Mouse (Mus musculus): ENCODE data around the gene Nfe2l3. TPM values are rescaled to one million over a fixed set of nuclear protein-coding genes. Genes with fewer than 3 reads are reported as not detected.
A peak's percentile ranks its signal among the peaks of the same experiment; 100 is the strongest.
"Not testable (repeated sequence)": the region's sequence is repeated elsewhere in the genome, so short reads cannot be mapped to it uniquely, and the experiment has no call there.

Nfe2l3 gene
- polyA plus RNA-seq, 1 experiment = 6.2 TPM

DNA sequence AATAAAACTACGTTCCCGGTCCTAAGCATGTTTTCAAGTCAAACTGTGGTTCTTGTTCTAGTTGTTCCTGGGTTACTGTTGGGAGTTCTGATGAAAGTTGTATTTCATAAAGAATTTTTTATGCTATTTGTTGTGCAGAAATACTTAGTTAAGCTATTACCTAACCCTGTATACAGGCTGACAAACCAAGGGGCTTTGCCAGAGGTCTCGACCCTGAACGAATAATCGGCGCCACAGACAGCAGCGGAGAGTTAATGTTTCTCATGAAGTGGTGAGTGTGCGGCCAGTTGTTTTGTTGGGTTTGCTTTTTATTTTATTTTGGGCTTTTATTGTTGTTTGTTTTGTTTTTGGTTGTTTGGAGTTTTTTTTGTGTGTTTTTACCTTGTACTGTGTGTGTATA is 49.1 kb downstream of the Nfe2l3 start:
- no peak overlapping the region for H3K4me3 ChIP-seq (replicated peaks; ENCODE audit: insufficient read depth, low read depth, low read length)
- DNase-seq = no peak
- no peak for TF ChIP-seq POLR2A (IDR thresholded peaks at IDR 0.05; ENCODE audit: borderline replicate concordance, insufficient read depth, low read length)
- no peak overlapping the region for H3K27ac ChIP-seq (ENCODE audit: insufficient read depth, low read length)
- no peaks in the 10 kb centered on the region for H3K27me3 ChIP-seq (ENCODE audit: control insufficient read depth, insufficient read depth, low read length)
- H3K4me1 ChIP-seq (ENCODE audit: control insufficient read depth, insufficient read depth, low read length) = no peaks in the 10 kb centered on the region
- WGBS = 78% methylated on average over 8 of the region's 8 CpGs

DNA sequence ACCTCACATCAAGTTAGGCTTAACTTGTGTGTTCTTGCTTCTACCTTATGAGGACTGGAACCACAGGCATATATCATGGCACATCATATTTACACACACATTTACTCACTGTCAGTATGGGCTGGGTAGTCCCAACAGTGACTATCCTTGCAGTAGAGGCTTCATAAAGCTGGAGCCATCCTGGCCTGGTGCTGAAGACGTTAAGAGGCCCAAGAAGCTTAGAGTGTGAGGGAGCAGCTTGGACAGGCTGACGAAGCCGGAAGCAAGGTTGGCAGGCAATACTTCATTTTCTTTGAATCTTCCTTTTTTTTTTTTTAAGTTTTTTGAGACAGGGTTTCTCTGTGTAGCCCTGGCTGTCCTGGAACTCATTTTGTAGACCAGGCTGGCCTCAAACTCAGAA is 51.4 kb downstream of the Nfe2l3 start:
- Histone ChIP-seq H3K27ac (ENCODE audit: insufficient read depth, low read length) (no peak overlapping the region), H3K4me1 (ENCODE audit: control insufficient read depth, insufficient read depth, low read length) (no peaks in the 10 kb centered on the region), H3K4me3 (replicated peaks; ENCODE audit: insufficient read depth, low read depth, low read length) (no peak overlapping the region), H3K27me3 (ENCODE audit: control insufficient read depth, insufficient read depth, low read length) (no peaks in the 10 kb centered on the region)
- 95% methylated on average over 3 of the region's 3 CpGs for WGBS
- no peak for TF ChIP-seq POLR2A (IDR thresholded peaks at IDR 0.05; ENCODE audit: borderline replicate concordance, insufficient read depth, low read length)
- TF ChIP-seq CTCF (IDR thresholded peaks at IDR 0.05; ENCODE audit: borderline replicate concordance, insufficient read depth, low read depth, low read length) = no peak
- DNase-seq = no peak

- not testable (repeated sequence) for H3K27ac ChIP-seq (ENCODE audit: insufficient read depth, low read length); H3K4me3 ChIP-seq (replicated peaks; ENCODE audit: insufficient read depth, low read depth, low read length); DNase-seq; H3K4me1 ChIP-seq (ENCODE audit: control insufficient read depth, insufficient read depth, low read length); H3K27me3 ChIP-seq (ENCODE audit: control insufficient read depth, insufficient read depth, low read length)
- 91% methylated on average over 8 of the region's 8 CpGs for WGBS
These were observed 52.1 kb downstream of the Nfe2l3 start for GRCm38 (mm10) chr6:51484556-51484955.

GRCm38 (mm10) chr6:51485646-51486045 is 53.2 kb downstream of the Nfe2l3 start:
- peak in 1 of 2 experiments; percentile 45 for DNase-seq
- H3K27ac ChIP-seq (ENCODE audit: insufficient read depth, low read length) = no peak overlapping the region
- H3K4me3 ChIP-seq (replicated peaks; ENCODE audit: insufficient read depth, low read depth, low read length) = no peak overlapping the region
- no peaks in the 10 kb centered on the region for H3K4me1 ChIP-seq (ENCODE audit: control insufficient read depth, insufficient read depth, low read length)
- 26% methylated on average over 2 of the region's 2 CpGs for WGBS
- H3K27me3 ChIP-seq (ENCODE audit: control insufficient read depth, insufficient read depth, low read length) = no peaks in the 10 kb centered on the region
- no peak for TF ChIP-seq CTCF (IDR thresholded peaks at IDR 0.05; ENCODE audit: borderline replicate concordance, insufficient read depth, low read depth, low read length)
- no peak for TF ChIP-seq POLR2A (IDR thresholded peaks at IDR 0.05; ENCODE audit: borderline replicate concordance, insufficient read depth, low read length)

- 71% methylated on average over 7 of the region's 7 CpGs for WGBS
- TF ChIP-seq CTCF (IDR thresholded peaks at IDR 0.05; ENCODE audit: borderline replicate concordance, insufficient read depth, low read depth, low read length) = no peak
- TF ChIP-seq POLR2A (IDR thresholded peaks at IDR 0.05; ENCODE audit: borderline replicate concordance, insufficient read depth, low read length) = no peak
- Histone ChIP-seq H3K4me1 (ENCODE audit: control insufficient read depth, insufficient read depth, low read length) (no peaks in the 10 kb centered on the region), H3K4me3 (replicated peaks; ENCODE audit: insufficient read depth, low read depth, low read length) (no peak overlapping the region), H3K27ac (ENCODE audit: insufficient read depth, low read length) (no peak overlapping the region), H3K27me3 (ENCODE audit: control insufficient read depth, insufficient read depth, low read length) (no peaks in the 10 kb centered on the region)
- DNase-seq = no peak
These were observed 53.7 kb downstream of the Nfe2l3 start for GRCm38 (mm10) chr6:51486076-51486710.

DNA sequence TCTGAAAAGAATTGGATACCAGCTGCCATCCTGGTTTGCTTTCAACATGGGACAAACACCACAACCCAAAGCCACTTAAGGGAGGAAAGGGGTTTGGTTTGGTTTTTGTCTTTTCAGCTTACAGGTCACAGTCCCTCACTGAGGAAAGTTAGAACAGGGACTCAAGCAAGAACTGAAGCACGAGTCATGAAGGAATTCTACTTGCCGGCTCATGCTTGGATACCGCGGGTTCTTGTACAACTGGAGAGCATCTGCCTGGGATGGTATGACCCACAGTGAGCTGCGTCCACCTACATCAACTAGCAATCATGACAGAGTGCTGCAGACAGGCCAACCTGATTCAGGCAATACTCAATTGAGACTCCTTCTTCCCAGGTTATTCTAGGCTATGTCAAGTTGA is 54.3 kb downstream of the Nfe2l3 start:
- no peak for TF ChIP-seq POLR2A (IDR thresholded peaks at IDR 0.05; ENCODE audit: borderline replicate concordance, insufficient read depth, low read length)
- TF ChIP-seq CTCF (IDR thresholded peaks at IDR 0.05; ENCODE audit: borderline replicate concordance, insufficient read depth, low read depth, low read length) = no peak

DNA sequence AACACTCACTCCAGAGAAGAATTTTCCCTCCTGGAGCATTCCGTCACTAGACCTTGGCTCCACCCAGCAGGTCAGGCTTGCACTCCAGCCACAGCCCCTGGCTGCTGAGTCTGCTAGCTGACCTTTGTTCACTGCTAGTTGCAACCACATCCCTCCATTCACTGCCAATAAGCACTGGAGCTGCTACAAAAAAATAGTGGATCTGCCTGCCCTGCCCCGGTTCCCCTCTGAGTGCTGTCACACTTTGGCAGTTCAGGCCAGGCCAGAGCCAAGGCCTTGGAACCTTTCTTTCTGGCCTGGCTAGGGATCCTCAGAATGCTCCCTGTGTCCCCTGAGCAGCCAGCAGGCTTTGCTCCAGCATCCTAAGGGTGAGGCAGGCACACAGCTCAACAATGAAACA is 57.3 kb downstream of the Nfe2l3 start:
- Histone ChIP-seq H3K27ac (ENCODE audit: insufficient read depth, low read length) (no peak overlapping the region), H3K27me3 (ENCODE audit: control insufficient read depth, insufficient read depth, low read length) (no peaks in the 10 kb centered on the region), H3K4me1 (ENCODE audit: control insufficient read depth, insufficient read depth, low read length) (no peaks in the 10 kb centered on the region), H3K4me3 (replicated peaks; ENCODE audit: insufficient read depth, low read depth, low read length) (no peak overlapping the region)
- WGBS = 8% methylated on average over 2 of the region's 2 CpGs
- TF ChIP-seq CTCF (IDR thresholded peaks at IDR 0.05; ENCODE audit: borderline replicate concordance, insufficient read depth, low read depth, low read length) (no peak), POLR2A (IDR thresholded peaks at IDR 0.05; ENCODE audit: borderline replicate concordance, insufficient read depth, low read length) (no peak)
- DNase-seq = peak; percentile 76 to 91

More for the DNA sequence above, 54.3 kb downstream of the Nfe2l3 start:
- 89% methylated on average over 5 of the region's 5 CpGs for WGBS
- H3K27ac ChIP-seq (ENCODE audit: insufficient read depth, low read length) = no peak overlapping the region
- H3K4me3 ChIP-seq (replicated peaks; ENCODE audit: insufficient read depth, low read depth, low read length) = no peak overlapping the region
- H3K4me1 ChIP-seq (ENCODE audit: control insufficient read depth, insufficient read depth, low read length) = no peaks in the 10 kb centered on the region
- no peak for DNase-seq
- no peaks in the 10 kb centered on the region for H3K27me3 ChIP-seq (ENCODE audit: control insufficient read depth, insufficient read depth, low read length)

DNA sequence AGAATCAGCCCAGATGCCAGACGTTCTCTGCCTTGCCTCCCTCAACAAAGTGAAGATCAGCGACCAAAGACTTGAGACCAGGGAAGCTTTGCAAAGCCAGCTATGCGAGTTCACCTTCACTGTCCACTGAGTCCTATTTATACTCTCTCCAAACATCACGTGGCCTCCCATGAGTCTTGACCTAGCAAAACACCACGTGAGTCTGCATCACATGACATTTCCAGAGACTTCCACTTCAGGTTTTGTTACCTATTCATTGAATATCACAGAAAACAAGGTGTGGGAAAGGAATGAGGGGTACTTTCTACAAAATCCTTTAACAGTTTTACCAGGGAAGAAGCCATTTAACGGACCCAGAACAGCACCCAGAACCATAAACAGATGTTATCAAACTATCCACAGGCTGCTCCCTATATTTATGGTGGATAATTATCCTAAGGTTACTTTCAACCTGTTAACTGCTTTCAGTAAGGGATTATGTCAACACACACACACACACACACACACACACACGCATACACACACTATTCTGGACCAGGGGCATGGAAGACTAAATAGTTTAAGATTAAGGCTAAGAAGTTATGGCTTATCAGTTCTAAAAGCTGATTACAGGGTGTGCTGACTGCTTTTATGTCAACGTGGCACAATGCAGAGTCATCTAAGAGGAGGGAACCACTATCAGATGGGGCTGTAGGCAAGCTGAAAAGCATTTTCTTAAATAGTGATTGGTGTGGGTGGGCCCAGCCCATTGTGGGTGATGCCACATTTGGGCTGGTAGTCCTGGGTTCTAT is 65.0 kb downstream of the Nfe2l3 start:
- H3K27me3 ChIP-seq (ENCODE audit: control insufficient read depth, insufficient read depth, low read length) = no peaks in the 10 kb centered on the region
- no peak overlapping the region for H3K27ac ChIP-seq (ENCODE audit: insufficient read depth, low read length)
- TF ChIP-seq POLR2A (IDR thresholded peaks at IDR 0.05; ENCODE audit: borderline replicate concordance, insufficient read depth, low read length) (no peak), CTCF (IDR thresholded peaks at IDR 0.05; ENCODE audit: borderline replicate concordance, insufficient read depth, low read depth, low read length) (no peak)
- no peak overlapping the region for H3K4me3 ChIP-seq (replicated peaks; ENCODE audit: insufficient read depth, low read depth, low read length)
- no peaks in the 10 kb centered on the region for H3K4me1 ChIP-seq (ENCODE audit: control insufficient read depth, insufficient read depth, low read length)
- WGBS = 77% methylated on average over 8 of the region's 8 CpGs
- DNase-seq = no peak
